Mouse (Mus musculus) E14TG2a.4 (cell line): ENCODE data around the gene Trim60.

ENCODE experiments used
- H3K27me3 ChIP-seq: 2 replicates; pipeline ENCODE4 v1.6.1; 2014; ENCODE audit warnings: low read length, control low read depth; ENCODE audit not compliant: insufficient read depth
- H3K36me3 ChIP-seq: 2 replicates; pipeline ENCODE4 v1.6.1; 2014; ENCODE audit warnings: low read length, control low read depth; ENCODE audit not compliant: insufficient read depth
- H3K4me1 ChIP-seq: replicated peaks from 2 replicates; pipeline ENCODE4 v1.6.1; 2014; ENCODE audit warnings: low read depth, low read length, control low read depth
- H3K4me3 ChIP-seq: replicated peaks from 2 replicates; pipeline ENCODE4 v1.5.1; 2014; ENCODE audit warnings: mild to moderate bottlenecking, low read length
- H3K9me3 ChIP-seq: 2 replicates; pipeline ENCODE4 v1.6.1; 2014; ENCODE audit warnings: low read length, control low read depth
- CTCF ChIP-seq: conservative IDR thresholded peaks from 2 replicates; pipeline ENCODE4 v1.5.1; 2014; ENCODE audit warnings: low read length
- NANOG ChIP-seq: IDR thresholded peaks from 2 replicates; pipeline ENCODE4 v1.6.1; 2014; ENCODE audit warnings: borderline replicate concordance, low read length, mixed read lengths

Trim60 gene

GRCm38 (mm10) chr8:64952101-64952500 lies 66.3 kb downstream of the Trim60 start:
- peaks cover 7% of the 10 kb centered on the region for H3K9me3 ChIP-seq
- peaks cover 17% of the 10 kb centered on the region for H3K36me3 ChIP-seq
- TF ChIP-seq CTCF, result no peak
- TF ChIP-seq NANOG, result peak; percentile 80
- no peak overlapping the region for H3K4me3 ChIP-seq
- peaks cover 26% of the 10 kb centered on the region for H3K4me1 ChIP-seq
- H3K27me3 ChIP-seq, result no peaks in the 10 kb centered on the region
